Mouse (Mus musculus): ENCODE data around the gene Ddx39b.
"Not testable (repeated sequence)": the region's sequence is repeated elsewhere in the genome, so short reads cannot be mapped to it uniquely, and the experiment has no call there.

Ddx39b gene

DNA sequence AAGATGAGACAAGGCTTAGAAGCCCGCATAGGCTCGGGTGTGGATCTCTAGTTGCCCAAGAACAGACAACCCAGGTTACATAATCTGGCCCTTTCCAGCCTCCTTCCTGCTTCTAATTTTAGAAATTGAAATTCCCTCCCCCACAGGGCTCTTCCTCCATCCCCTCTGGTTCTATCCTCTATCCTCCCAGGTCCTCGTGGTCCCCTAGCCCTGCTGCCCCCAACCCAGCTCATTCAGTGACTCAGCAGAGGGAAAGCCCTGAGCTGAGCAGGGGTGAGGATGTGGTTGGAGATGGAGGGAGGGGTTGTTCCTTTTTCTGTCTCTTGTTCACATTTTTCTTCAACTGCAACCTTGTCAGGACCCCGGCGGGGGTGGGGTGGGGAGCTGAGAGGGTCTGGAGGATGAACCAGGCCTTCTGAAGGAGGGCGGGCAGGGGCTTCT lies 21.9 kb upstream of the Ddx39b start:
- DNase-seq (ENCODE audit: low spot score), result peak; percentile 36

DNA sequence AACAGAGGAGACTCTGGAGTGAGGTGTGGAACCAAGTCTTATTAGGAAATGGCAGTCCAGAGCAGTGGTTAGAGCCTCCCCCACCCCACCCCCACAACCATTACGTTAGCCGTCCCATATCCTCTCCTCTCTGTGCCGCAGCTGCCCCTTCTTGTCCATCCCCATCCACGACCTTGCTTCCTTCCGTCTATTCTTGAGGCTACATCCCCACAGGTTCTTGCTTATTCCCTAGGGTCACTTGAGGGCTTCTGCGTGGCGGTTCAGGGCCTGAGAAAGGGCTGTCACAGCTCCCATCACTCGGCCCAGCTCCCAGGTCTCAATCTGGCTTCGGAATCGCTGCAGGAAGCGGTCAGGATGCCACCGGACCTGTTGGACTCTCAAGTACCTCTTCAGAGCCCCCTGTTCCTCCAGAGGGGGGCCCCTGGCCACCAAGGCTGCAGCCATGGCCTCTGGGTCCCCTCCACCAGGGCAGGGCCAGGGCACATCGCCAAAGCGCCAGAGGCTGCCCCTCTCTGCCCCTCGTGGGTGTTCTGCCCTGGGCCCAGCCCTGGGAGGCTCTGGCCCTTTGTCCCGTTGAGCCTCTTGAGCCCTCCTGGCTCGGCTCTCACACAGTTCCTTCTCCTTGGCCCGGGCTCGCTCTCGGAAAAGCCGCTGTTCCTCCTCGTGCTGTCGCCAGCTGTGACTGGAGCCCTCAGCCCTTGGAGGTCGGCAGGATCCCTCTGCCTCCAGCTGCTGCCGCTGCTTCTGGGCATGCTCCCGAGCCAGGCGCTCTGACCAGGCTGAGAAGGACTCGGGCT lies 21.2 kb upstream of the Ddx39b start, which contains the start of gene Gm16181:
Gm16181 (plus strand) TSS at position 679 of the 797 bp plus-strand sequence.
- no peak for DNase-seq (ENCODE audit: low spot score)

DNA sequence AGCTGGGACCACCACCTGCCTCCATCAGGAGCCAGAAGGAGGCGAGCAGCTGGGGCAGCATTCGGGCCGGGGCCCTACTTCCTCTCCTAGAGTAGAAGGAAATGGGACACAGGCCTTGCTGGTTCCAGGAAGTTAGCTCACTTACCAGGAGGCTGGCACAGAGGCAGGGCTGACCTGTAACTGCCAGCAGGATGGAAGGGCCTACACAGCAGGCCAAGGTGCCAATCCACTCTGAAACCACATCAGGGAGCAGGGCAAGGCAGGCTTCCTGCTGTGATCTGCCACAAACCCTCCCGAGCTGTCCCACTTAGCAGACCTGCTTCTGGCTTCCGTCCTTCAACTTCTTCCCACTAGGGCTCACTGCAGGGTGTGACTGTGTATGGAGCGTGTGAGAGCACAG lies 19.2 kb upstream of the Ddx39b start:
- no peak for DNase-seq (ENCODE audit: low spot score)

DNA sequence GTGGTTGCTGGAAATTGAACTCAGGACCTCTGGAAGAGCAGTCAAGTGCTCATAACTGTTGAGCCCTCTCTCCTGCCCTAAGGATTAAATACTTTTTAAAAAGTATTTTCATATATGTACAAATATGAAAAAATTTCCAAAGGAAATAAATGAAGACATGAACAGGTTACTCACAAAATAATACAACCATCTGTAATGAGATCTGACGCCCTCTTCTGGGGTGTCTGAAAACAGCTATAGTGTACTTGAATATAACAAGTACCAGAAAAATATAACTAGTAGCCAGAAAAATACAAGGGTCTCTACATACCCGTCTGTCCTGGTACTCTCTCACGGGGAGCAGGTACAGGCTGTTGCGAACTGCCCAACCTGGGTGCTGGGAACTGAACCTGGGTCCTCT lies 16.9 kb upstream of the Ddx39b start:
- no peak for DNase-seq (ENCODE audit: low spot score)

DNA sequence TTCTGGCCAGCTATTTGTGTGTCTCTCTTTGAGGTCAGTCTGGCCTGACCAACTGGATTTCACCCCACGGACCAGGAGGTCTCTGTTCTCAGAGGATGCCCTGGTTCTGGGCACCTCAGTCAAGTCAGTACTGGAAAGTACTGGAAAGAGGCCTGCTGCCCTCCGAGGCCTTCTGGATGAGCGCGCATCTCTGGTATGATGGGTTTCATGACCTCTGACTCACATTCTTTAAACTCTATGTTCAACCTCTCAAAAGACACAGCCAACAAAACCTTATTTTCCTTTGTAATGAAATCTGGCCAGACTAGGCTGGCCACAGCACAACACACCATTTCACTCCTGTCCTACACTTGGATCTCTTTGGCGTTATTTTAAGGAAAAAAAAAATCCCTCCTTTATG lies 16.1 kb upstream of the Ddx39b start:
- DNase-seq (ENCODE audit: low spot score), result no peak

DNA sequence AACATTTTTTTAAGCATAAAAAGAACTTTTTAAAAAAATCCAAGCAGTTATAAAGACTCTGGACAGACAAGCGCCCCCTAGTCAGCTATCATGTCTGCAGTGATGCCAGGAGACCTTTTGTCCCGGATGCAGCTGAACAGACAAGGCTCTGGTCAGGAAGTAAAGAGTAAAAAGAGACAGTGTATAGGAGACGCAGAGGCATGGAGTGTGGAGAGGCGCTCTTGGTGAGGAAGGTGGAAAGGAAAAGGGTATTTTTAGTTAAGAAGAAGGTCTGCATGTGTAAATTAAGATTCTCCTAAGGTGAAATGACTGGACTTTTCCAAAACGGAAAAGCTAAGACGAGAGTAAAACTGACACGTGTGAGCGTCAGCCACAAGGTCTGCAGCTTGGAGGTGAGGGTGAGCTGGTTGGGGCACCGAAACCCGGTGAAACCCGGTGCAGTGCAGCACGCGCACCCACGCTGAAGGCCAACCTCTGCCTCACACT lies 14.9 kb upstream of the Ddx39b start:
- no peak for DNase-seq (ENCODE audit: low spot score)

DNA sequence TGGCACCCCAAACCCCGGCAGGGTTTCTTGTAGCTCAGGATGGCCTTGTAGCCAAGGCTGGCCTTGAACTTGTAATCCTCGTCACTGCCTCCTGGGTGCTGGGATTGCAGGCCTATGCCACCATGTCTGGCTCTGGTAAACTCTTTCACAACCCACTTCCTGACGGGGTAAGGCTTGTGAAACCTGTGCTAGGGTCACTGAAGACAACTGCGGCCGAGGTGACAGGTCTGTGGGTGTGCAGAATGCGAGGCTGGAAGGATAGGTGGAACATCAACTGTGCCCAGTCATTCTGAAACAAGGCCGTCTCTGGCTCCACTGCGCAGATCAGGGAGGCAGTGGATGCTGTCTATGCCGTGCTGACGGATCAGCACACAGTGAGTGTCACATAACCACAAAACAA lies 10.5 kb upstream of the Ddx39b start:
- no peak for DNase-seq (ENCODE audit: low spot score)

DNA sequence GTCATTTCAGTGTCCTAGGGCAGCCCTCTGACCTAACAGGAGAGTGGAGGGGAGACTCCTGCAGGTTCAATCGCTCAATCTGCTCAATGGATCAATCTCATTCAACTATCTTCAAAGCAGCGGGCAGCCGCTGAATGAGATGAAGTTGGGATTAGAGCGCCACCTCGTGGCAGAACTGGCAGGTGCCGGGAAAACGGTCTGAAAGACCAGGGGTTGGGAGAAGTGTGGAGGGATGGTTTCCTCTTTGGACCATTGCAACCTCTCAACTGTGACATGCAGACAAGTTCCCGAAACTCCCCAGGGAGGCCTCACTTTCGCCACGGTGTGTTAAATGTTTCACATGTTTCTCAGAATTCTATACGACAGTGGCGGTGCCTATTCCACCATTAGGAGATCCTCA lies 9.5 kb upstream of the Ddx39b start:
- peak; percentile 88 for DNase-seq (ENCODE audit: low spot score)

DNA sequence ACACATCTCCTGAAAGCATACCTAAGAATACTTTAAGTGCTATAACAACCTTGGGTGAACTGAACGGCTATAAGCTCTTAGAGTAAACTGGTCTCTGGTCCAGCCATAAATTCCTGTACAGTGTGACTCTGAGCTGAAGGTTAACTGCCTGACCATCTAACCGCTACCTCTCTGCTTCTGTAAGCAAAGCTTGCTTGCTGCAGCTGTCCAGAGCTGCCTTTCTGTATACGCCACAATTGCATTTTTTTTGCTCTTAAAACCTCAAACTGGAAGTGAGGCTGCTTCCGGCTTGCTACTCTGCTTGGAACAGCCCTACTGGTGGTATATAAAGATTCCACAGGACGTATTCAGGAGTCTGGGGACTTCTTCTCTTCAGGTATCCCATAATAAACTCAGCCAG lies 8.9 kb upstream of the Ddx39b start:
- DNase-seq (ENCODE audit: low spot score), result no peak

DNA sequence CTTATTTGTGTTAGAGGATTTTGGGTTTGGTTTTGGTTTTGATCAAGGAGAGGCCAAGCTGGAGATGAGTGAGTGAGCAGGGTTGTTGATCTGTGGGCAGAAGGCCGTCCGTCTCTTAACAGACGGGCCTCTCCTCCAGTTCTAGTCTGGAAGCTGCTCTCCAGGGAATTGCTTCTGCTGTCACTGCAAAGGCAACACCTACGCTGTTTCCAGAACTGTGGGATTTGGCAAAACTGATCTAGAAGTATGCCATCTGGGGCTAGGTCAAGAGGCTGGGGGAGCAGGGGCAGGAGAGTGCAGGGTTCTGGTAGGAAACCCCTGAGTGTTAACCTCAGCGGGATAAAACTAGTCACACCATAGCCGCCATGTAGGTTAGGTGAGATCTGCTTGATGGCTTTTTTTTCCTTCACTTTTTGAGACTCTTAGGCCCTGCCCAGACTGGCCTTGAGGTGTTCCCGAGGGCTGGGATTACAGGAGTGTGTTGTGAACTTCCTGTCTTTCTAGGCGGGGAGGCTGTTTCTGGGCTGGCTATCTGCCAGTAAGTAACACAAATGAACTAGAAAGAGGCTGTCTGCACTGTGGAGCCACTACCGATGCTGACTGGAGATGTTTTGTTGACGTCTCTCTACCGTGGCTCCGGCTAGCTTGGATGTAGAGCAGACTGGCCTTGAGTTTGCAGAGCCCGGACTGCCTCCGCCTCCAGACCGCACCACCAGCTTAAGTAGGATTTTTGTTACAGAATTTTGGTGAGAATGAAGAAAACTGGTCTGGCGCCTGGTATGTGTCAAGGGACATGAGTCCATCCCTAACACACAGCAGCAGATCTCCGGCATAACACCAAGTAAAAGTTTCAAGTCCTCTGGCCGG lies 8.2 kb upstream of the Ddx39b start, which contains the start of gene Atp6v1g2:
Atp6v1g2 (plus strand) TSS at position 547 of the 867 bp plus-strand sequence.
- DNase-seq (ENCODE audit: low spot score), result no peak

DNA sequence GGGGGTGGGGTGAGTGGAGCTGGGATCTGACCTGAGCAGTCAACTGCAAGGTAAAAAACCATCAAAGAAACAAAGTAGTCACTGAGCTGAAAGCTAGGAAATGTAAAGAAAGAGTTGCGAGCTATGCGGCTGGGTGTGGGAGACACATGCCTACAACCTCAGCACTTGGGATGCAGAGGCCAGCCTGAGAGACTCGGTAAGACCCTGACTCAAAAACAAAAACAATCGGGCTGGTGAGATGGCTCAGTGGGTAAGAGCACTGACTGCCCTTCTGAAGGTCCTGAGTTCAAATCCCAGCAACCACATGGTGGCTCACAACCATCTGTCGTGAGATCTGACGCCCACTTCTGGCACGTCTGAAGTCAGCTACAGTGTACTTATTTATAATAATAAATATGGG lies 7.5 kb upstream of the Ddx39b start:
- not testable (repeated sequence) for DNase-seq (ENCODE audit: low spot score)

DNA sequence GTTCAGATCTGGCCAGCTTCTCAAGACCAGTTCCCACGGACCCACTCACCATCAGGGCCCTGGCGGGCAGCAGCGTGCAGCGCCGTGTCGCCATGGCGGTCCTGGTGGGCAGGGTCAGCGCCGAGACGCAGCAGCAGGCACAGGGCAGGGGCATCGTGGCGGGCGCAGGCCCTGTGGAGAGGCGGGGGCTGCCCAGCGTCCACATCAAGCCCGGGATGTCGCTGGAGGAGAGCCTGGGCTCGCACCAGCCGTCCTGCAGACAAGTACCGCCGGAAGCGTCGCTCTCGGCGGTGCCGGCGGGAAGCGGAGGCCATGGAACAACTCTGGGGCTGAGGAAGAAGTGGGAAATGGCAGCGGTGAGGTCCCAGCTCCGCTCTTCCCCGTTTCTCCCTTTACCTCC lies 6.6 kb upstream of the Ddx39b start:
- DNase-seq (ENCODE audit: low spot score), result peak; percentile 46

DNA sequence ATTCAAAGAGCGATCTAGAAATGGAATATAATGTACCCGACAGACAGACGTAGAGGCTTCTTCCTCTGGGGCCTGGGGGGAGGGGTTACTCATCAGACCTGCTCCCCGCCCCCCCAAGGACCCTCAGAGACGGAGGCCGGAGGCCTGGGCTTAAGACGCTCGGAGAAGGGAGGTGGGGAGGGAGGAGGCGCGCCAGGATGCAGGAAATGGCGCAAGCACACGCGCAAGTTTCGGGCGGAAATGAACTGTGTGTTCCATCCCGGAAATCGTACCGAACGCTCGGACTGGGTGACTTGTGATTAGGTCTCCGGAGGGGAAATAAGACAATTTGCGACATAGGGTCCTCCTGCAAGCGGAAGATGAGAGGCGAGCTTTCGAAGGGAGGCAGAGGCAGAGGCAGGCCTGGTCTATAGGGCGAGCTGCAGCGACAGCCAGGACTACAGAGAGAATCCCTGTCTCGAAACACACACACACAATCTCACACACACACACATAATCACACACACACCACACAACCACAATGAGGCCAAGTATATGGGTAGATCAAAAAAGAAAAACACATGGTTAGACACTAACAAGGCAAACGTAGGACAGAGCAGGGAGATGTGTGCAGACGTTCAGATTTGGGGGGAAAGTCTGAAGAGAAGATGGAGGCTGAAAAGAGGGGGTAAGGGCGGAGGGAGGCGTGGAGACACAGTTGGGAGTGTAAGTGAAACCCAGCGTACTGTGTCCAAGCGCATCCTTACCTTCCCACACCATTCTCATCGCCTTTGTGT lies 5.7 kb upstream of the Ddx39b start, which contains the start of gene Nfkbil1:
Nfkbil1 (minus strand) TSS at position 179 of the 776 bp plus-strand sequence.
- DNase-seq (ENCODE audit: low spot score), result peak; percentile 95

DNA sequence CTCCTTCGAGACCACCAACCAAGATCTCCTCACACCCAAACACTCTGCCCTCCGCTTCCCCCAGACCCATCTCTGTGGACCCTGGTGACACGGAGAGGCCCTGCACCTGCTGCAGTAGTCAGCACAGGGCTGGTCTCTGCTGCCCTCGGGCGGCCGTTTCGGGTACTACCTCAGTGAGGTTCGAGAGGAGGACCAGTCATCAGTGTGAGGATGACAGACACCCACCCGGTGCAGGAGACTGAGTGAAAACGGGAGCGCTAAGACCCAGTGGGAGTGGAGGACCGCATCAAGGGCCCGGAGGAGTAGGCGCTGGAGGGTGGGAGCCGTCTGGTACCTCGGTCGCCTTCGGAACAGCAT lies 5.2 kb upstream of the Ddx39b start:
- DNase-seq (ENCODE audit: low spot score), result peak; percentile 99

DNA sequence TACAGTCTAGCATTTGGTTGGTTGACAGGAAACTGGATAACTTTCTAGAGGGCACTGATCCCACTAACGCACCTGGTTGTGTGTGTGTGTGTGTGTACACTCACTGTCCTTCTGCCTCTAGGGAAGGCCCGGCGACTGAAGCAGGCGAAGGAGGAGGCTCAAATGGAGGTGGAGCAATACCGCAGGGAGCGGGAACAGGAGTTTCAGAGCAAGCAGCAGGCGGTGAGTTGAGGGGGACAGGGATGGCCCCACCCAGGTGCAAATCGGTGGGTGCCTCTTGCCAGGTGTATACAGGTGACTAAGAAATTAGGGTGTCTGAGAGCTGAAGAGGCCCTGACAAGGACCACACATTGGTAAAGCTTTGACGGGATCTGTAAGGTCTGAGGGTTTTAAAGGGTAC lies 4.5 kb upstream of the Ddx39b start:
- peak; percentile 39 for DNase-seq (ENCODE audit: low spot score)

DNA sequence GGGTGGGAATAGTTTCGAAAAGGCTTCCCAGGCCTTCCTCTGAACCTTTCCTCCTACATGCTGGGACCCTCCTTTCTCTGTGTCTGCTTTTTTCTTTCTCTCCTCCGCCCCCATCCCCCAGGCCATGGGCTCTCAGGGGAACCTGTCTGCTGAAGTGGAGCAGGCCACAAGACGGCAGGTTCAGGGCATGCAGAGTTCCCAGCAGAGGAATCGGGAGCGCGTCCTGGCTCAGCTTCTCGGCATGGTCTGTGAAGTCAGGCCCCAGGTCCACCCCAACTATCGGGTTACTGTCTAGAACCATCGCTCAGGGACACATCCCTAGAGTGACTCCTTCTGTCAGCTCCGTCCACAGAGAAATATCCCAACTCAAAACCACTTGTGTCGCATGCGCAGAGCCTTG lies 4.0 kb upstream of the Ddx39b start:
- DNase-seq (ENCODE audit: low spot score), result no peak

DNA sequence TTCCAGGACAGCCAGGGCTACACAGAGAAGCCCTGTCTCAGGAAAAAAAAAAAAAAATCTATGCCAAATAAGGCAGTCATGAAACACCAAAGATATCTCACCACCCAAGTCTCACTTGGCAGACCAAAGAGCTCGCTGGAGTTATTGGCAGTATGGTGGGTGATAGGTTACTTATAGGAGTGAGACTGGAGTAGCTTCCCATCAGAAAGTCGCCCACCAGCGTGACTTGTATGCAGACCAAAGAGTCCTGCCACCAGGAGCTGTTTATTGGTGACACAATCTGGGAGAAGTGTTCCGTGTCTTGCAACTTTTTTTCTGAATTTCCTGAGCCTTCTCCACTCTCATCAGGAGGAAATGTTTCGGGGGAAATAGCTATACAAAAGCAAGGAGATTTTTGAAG lies 1.8 kb upstream of the Ddx39b start:
- DNase-seq (ENCODE audit: low spot score), result no peak

DNA sequence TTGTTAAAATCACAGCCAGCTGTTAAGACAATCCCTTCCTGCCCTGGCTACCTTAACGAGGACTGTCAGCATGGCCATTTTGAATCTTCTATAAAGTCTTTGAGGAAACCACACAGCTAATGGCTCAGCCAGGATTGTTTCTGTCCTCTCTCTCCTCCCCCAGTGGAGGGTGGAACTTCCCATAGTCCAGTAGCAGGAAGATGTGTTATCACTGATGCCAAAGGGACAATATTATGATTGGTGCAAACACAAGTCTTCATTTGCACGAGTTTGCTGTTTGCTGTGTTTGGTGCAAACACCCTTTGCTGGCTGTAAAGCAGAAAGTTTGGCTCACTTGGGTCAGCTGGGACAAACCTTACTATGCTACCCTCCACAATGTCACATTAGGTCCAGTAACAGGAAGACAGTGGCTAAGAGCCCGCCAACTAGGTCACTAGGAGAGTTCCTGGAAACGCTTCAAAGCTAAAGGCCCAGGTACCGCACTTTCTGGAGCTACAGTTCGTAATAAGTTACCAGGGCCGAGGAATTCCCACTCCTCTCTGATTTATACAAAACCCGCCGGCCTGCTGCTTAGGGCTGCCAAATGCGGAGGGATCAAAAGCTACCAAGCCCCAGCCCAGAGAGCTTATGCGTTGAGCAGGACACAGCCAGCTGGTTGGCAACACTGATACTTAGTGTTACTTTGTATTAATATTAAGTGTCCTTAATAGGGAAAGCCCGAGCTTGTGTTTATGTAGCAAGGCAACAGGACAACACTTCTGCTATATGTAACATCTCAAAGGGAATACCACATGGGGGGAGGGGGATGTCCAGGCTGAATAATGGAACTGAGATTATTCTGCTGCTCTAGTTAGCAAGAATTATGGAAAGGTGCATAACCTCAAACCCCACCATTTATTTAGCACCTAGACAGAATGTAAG lies 902 bp upstream of the Ddx39b start:
- peak; percentile 55 for DNase-seq (ENCODE audit: low spot score)

DNA sequence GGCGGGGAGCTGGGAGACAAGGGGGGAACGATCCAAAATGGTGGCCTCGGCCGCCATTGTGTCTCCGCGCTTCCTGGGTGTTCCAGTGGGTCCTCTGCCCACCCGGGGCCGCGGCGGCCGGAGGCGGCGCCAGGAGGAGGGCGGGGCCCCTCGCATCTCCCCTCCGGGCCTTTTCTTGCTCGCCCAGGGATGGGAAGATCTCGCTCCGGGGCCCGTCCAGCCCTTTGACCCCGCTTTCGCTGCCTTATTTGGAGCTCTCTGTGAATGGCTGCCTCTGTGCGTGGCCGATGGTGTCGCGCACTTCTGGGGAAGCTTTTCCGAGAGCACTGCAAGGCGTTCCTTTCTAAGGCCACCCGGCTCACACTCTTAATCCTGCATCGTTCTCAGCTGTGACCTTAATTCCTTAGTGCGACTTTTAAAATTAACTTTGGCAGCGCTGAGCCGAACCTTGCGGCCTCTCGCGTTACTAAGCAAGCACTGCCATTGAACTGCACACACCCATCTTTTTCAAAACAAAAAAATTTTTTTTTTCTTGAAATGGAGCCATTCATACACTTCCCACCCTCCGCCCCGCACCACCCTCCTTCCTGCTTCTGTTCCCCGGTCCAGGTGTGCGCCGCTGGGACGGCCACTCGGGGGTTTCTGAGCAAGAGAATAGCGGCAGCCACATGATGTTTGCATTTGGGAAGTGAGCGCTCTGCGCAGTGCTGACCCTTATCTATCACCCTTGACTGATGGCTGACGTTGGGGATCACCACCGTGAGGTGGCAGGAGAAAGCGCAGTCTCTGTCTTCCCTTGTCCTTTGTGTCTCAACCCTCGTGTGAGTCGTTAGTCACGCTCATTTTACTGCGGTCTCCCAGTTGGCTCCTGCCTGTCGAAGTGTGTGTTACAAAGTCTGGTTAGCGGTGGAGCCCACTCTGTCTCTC lies 732 bp downstream of the Ddx39b start:
- peak; percentile 59 for DNase-seq (ENCODE audit: low spot score)

DNA sequence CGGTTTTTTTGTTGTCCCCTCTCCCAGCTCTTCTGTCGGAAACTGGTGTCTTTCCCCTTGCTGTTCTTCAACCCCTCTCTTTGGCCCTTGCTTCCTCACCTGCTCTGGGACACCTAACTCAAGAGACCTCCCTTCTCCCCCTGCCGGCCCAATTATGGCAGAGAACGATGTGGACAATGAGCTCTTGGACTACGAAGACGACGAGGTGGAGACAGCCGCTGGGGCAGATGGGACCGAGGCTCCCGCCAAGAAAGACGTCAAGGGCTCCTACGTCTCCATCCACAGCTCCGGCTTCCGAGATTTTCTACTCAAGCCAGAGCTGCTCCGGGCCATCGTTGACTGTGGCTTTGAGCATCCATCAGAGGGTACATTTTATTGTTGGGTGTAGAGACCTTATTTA lies 1.5 kb downstream of the Ddx39b start:
- no peak for DNase-seq (ENCODE audit: low spot score)

Data from layer of hippocampus, adult 11-12 months (tissue).